Mouse (Mus musculus): ENCODE results near the gene Kcnn3.

DNA sequence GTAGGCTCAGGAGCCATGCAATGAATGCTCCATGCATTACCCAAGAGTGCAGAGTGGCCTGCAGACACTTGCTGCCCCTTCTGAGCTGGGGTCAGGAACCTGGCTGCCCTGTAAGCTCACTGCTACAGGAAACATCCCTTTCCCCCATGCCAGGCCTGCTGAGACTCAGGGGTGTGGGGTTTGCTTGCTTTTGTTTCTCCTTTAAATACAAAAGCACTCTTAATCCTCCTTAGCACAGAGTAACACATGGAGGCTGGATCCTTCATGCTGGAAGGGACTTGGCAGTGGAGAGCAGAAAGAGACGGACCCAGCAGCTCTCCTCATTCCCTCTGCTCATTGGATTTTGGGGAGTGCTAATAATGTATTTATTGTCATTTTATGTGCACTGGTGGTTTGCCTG lies 87.4 kb downstream of the Kcnn3 start:
- no peak for TF ChIP-seq POLR2A (IDR thresholded peaks at IDR 0.05; ENCODE audit: control insufficient read depth, extremely low read depth, insufficient read depth, low read length, poor library complexity)
- no peak for TF ChIP-seq CTCF (IDR thresholded peaks at IDR 0.05; ENCODE audit: borderline replicate concordance, control insufficient read depth, extremely low read depth, insufficient read depth, low read length, poor library complexity)
